Mouse (Mus musculus) frontal cortex, postnatal 14 days (tissue): ENCODE results near the gene Tssk3.
"Not testable (repeated sequence)": the region's sequence is repeated elsewhere in the genome, so short reads cannot be mapped to it uniquely, and the experiment has no call there.

ENCODE experiments used
- DNase-seq, 2 experiments: peaks; one replicate each; pipeline ENCODE4 v3.0.0; 2022; ENCODE audit warnings: low spot score in 2 of 2

Gene Tssk3

GRCm38 (mm10) chr4:129490972-129491880 lies at the start of gene Tssk3, which contains the start of gene Fam229a:
Tssk3 (minus strand) TSS chr4:129491022.
Fam229a (plus strand) TSS chr4:129491190.
- DNase-seq, result no peak

DNA sequence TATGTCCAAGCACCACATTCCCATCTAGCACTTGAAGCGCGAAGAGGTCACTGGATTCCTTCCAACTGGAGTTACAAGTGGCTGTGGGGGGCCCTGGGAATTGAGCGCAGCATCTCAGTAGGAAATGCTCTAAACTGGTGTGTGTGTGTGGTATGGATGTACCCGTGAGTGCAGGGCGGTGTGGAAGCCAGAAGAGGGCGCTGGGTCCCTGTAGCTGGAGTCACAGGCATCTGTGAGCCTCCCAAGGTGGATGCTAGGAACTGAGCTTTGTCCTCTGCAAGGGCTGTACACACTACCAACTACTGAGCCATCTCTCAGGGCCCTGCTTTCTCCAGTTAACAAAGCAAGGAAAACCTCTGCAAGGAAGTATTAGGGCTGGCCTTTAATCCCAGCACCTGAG lies 49.2 kb upstream of the Tssk3 start:
- DNase-seq, result no peak

- DNase-seq, result not testable (repeated sequence)
Measured at GRCm38 (mm10) chr4:129528901-129529300, 38.1 kb upstream of the Tssk3 start.

DNA sequence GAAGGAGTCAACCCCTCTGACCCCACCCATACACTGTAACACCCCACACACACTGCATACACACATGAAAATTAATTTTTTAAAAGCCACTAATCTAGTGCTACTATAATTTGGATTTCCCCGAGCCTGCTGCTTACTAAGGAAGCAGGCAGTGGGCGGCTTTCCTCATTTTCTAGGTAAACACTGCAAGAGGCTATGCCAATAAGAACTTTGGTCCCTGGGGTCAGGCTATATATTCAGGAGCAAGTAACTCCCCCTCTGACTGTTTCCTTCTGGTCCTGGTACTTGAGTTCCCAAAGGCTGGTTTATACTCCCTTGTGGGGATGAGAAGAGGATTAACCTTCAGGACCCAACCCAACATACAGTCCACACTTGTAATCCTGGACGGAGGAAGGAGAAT lies 35.1 kb upstream of the Tssk3 start:
- no peak for DNase-seq

GRCm38 (mm10) chr4:129525338-129525737 lies 34.5 kb upstream of the Tssk3 start:
- no peak for DNase-seq

DNA sequence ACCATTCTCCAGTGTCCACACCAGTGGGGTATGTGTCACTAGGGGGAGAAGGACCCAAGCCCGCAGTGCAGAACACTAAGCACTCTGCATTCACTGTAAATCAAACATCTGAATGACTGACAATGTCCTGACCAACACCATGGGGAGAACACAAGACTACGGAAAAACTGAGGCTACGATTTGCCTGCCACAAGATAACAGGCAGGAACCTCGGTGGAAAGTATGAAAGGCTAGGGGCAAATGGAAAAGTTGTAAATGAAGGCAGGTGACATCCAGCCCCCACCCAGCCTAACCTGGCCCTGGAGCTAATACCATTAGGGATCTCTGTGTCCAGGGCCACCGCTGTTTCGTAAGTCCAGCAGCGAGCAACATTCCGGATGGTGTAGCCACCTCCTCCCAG lies 27.7 kb upstream of the Tssk3 start:
- DNase-seq, result no peak

DNA sequence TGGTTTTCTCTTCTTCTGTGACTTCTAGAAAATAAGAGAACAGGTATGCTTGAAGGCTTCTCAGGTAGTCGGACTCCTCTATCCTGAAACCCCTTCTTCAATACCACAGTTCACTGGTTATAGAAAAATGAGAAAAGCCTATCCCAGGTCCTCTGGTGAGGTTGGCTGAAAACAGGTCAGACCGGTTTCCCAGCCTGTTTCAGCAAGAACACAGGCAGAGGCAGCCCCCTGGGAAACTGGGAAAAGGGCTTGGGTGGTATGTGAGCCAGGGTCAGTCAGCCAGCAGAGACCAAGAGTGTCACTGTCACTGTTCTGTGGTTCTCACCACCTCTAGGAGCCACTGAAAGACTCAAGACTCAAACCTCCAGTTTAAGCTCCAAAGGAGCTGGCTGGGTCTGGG lies 26.1 kb upstream of the Tssk3 start:
- no peak for DNase-seq

GRCm38 (mm10) chr4:129514300-129514898 lies 23.6 kb upstream of the Tssk3 start:
- DNase-seq, result no peak

DNA sequence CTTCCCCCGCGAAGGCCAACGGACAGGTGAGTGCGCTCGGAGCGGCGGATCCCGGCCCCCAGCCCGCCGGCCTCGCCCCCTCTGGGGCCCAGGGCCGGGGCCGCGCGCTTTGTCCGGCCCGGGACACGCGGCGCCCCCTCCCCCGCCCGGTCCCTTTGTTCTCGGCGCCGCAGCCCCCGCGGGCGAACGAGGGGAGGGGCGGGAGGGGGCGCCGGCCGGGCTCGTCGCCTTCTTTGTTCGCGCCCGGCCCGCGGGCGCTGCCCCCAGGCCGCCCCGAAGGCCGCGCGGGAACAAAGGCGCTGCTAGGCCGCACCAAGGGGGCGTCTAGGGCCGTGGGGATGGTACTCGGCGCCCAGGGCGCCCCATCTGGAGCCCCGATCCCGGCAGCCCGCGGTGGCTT lies 23.1 kb upstream of the Tssk3 start:
- DNase-seq, result no peak

DNA sequence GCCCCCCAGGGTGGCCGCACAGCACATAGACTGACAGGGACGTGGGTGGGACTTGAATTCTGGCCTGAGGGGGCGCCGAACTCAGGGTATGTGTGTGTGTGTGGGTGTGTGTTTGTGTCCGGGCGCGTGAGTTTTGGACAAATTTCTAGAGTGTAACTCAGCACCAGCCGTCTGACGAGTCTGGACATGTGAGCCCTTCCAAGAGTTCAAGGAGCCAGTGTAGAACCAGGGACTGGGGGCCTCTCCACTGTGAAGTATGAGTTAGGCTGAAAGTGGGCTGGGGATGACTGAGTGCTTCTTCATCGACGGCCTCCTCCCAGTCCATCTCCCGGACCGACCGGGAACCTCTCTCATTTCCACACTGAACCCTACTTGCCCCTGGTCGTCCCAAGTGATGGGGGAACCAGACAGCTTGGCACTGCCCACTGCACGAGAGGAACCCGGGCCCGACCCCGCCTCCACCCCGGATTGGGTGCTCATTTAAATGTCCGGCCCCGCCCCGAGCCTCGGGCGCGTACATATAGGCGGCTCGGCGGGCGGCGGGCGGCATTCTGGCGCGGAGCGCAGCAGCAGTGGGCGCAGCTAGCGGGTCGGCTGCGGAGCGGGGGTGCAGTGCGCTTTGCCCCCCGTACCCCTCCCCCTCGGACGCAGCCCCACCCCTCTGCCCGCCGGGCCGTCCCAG lies 22.4 kb upstream of the Tssk3 start, which contains the start of gene Marcksl1:
TSS of gene Marcksl1 (plus strand) at position 496 of the 682 bp plus-strand sequence.
- peak; percentile 82 to 84 for DNase-seq

DNA sequence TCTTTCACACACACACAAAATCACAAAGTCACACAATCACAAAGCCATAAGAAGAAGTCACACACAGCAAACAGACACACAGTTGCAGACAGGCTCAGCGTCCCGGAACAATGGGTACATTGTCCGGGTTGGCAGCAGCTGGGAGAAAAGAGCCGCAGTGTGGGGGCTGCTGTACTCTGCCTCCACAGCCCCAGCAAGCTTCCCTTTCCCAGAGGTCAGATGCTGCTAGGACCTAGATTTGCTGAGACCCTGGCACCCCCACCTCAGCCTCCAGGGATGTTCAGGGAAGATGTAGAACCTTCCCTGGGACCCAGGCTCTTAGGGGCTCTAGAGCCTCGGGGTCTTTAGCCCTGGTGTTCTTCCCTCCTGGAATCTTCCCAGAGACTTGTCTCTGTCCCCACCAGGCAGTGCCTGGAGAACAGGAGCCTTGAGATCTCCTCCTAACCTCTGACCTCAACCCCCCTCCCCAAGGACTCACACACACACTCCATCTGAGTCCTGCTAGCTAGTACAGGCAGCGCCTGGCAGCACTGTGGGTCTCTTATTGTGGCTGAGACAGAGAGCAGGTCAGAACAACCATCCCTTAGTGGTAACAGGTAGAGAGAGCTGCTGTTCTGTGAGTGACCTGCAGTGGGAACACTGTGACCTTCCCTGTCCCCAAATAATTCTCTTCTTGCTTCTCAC lies 20.7 kb upstream of the Tssk3 start:
- DNase-seq, result no peak

GRCm38 (mm10) chr4:129510723-129511412 lies 20.0 kb upstream of the Tssk3 start:
- no peak for DNase-seq

DNA sequence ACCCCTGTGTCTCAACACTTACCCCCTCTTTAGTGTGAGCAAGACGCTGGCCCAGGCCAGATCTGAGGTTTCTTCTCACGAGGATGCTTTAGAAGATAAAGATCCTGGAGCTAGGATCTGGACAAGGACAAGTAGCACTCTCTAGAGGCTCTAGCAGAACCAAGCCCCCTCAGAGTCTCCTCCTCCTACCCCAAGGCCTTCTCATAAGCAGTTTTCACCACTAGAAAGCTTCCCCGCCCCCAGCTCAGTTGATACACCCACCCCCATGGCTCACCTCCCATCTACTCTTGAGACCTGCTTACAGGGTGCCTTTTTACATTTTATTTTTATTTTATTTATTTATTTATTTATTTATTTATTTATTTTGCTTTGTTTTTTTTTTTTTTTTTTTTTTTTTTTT lies 18.8 kb upstream of the Tssk3 start:
- DNase-seq, result no peak

GRCm38 (mm10) chr4:129508834-129509600 lies 18.2 kb upstream of the Tssk3 start:
- no peak for DNase-seq

DNA sequence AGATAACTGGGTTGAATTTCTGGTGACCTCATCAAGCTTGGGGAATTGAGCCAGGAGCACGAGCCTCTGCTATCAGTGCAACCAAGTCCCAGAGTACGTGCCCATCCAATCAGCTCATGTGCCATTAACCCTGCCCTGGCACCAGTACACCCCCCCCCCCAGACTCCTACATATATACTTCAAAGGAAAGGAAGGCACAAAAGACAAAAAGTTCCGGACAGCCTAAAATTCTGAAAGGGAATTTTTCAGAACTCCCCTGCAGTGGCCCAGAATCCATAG lies 17.4 kb upstream of the Tssk3 start:
- no peak for DNase-seq

DNA sequence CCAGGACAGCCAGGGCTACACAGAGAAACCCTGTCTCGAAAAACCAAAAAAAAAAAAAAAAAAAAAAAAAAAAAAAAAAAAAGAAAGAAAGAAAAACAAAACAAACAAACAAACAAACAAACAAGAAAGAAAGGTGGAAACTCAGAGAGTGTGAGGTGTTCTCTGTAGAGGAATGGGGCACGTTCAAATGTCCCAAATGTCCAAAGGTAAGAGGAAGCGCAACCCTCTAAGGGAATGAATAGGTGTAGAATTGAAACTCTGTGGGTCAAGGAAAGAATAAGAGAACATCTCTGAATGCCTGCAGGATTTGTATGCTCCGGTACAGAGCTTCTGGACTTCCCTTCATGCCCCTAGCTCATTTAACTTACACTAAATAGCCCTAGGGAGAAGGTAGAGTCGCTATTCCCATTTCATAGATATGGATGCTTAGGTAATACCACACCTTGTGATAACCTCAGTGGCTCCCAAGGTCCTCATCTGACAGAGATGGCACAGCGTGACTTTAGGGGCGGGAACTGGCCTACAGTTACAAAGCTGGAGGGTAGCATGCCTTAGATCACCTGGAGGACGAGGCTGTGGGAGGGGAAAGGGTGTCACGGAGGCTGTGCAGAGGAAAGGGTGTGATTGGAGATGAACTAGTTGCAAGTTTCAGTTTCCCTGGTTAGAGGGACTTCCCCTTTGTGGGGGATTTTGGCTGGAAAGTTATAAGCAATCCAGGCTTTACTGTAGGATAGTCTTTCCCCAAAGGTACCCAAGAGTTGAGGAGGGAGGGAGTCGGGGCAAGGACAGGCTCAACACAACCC lies 16.8 kb upstream of the Tssk3 start:
- no peak for DNase-seq

- DNase-seq, result no peak
Measured at GRCm38 (mm10) chr4:129505511-129505910, 14.7 kb upstream of the Tssk3 start.

- peak in 1 of 2 experiments; percentile 6 for DNase-seq
Measured at GRCm38 (mm10) chr4:129502901-129503444, 12.2 kb upstream of the Tssk3 start.

DNA sequence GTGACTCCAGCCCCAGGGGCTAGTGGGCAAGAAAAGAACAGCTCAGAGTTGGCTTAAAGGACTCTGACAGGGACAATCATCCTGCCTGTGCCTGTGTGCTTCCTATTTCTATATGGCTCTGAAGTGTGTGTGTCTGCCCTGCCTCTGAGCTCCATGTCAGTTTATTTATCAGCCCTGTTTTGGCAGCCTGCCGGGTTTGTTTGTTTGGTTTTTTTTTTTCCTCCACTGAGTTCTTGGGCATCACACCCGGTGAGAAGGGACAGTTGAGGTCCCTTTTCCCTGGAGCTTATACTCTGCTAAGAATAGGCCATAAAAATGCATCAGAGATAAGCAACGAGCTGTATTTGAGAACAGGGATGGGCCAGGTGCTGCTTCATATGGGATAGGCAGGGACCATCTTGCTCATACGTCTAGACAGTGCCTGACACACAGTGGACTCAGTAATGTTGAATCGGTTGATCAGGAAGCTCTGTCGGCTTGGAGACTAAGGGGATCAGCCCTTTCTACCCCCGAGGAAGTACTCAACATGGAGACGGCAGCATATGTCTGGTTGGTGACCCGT lies 11.6 kb upstream of the Tssk3 start:
- no peak for DNase-seq
